Mouse (Mus musculus): ENCODE measurements at regions not wholly inside any gene's neighbourhood (a gene's known extent, or its start where the extent isn't known, plus 50 kb on each side); places are given as distances from the start of the nearest gene placed in this dataset.

DNA sequence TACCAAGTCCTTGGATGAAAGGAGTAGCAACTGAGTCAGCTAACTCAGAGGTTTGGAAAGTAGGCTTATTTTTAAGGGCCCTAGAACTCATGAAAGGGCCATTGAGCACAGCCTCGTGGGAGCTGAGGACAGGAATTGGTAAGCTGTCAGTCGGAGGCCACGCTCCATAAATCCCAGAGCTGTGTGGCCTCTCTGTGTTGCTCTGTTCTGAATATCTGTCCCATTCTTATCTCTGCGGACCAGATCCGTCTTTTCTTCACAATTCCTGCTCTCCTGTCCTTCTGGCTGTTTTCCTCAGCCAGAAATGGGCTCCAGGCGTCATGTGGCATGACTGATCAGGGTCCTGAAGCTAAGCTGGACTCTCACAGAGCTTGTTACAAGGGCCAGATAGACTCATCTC, 58.6 kb upstream of the Etv6 start:
- Histone ChIP-seq H3K9me3 (replicated peaks) (no peaks in the 10 kb centered on the region), H3K27ac (no peak overlapping the region), H3K27me3 (no peaks in the 10 kb centered on the region), H3K4me1 (replicated peaks) (no peaks in the 10 kb centered on the region), H3K9ac (no peak overlapping the region), H3K4me2 (no peak overlapping the region), H3K4me3 (no peak overlapping the region), H3K36me3 (no peaks in the 10 kb centered on the region)
- WGBS, result 38% methylated on average over 6 of the region's 6 CpGs
- no peak for ATAC-seq (replicated peaks; ENCODE audit: insufficient number of reproducible peaks, insufficient read depth, low FRiP score, low read depth)

DNA sequence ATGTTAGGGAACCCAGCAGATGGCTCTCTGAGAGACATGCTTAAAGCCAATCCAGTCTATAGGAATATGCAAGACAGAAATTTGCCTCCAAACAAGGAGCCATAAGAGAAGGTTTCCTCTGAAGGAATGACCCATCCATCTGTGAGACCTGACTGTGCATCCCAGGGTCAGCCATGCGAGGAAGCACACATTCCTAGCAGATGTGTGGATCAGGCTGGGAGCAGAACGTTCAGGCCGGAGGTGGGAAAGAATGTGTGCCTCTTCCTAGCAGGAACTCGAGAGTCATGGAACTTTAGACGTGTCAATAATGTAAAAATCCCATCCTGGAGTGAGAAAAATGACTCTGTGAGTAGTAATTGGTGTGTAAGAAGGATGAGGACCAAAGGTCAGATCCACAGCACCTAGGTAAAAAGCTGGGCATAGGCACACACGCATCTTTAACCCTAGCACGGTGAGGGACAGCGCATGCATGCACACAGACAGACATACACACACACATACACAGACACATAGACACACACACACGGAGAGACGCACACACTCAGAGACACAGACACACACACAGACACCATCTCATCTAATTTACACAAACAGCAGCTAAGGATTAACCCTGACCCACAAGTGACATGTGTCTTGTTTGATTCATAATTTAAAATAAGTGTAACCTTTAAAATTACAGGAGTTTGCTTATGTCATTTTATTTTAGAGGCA, 51.5 kb upstream of the Etv6 start:
- Histone ChIP-seq H3K27ac (no peak overlapping the region), H3K4me3 (no peak overlapping the region), H3K27me3 (no peaks in the 10 kb centered on the region), H3K9ac (no peak overlapping the region), H3K4me2 (no peak overlapping the region), H3K9me3 (replicated peaks) (no peaks in the 10 kb centered on the region), H3K36me3 (no peaks in the 10 kb centered on the region), H3K4me1 (replicated peaks) (peaks cover 2% of the 10 kb centered on the region; the same call in 1 of the 2 replicates)
- 70% methylated on average over 10 of the region's 10 CpGs for WGBS
- ATAC-seq (replicated peaks; ENCODE audit: insufficient number of reproducible peaks, insufficient read depth, low FRiP score, low read depth), result no peak

DNA sequence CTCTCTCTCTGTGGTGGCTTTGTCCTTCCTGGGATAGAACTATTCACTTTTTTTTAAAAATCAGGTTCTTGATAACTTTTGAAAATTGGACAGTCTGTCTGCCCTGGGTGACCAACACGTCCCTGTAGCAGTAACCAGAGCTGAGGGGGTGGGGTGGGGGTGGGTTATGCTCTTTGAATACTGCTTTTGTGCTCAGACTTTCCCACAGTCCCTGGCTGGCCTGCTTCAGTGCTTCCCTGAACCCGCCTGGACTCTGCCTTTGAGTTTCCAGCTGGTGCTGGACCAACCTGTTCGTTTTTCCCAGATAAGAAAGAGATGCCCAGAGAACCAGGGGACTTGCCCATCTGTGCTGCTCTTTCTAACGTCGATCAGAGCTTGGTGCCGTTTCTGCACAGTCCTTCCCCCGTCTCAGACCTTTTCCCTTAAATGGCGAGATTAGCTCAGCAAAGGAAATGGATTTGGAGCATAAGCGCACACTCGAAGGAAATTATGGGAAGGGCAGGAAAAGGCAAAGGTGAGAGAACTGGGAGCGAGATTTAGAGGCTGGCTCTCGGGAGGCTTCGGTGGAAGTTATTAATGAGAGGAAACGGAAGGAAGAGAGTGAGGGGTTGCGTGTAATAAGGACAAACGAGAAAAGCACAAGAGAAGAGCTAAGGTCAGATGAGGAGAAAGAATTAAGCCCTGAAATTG, 50.7 kb upstream of the Etv6 start:
- peaks cover 2% of the 10 kb centered on the region; the same call in 1 of the 2 replicates for H3K4me1 ChIP-seq (replicated peaks)
- WGBS, result 34% methylated on average over 16 of the region's 16 CpGs

More for the DNA sequence above, 50.7 kb upstream of the Etv6 start:
- Histone ChIP-seq H3K36me3 (no peaks in the 10 kb centered on the region), H3K4me2 (peak overlapping the region; percentile 33; the same call in 1 of the 2 replicates), H3K9ac (no peak overlapping the region), H3K9me3 (replicated peaks) (no peaks in the 10 kb centered on the region), H3K4me3 (no peak overlapping the region), H3K27me3 (no peaks in the 10 kb centered on the region), H3K27ac (no peak overlapping the region)
- no peak for ATAC-seq (replicated peaks; ENCODE audit: insufficient number of reproducible peaks, insufficient read depth, low FRiP score, low read depth)
